Mouse (Mus musculus): ENCODE results near the gene Rnf114. TPM values are rescaled to one million over a fixed set of nuclear protein-coding genes. Genes with fewer than 3 reads are reported as not detected.

The Rnf114 gene
- polyA plus RNA-seq, 1 experiment from 2014 or later, result 130 TPM

DNA sequence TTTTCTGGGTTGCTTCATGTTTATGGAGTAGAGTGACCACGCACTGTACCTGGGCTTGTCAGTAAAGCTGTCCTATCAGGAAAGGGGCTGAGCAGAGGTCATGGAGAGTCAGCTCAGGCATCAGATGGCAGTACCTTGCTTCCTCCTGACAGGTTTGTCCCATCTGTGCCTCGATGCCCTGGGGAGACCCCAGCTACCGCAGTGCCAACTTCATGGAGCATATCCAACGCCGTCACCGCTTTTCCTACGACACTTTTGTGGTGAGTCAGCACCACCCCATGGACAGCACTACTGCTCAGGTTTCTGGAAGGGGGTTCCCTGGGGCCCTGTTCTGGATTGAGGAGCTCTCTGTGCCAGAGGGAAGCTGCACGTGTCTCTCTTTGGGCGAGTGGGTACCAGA lies 19.9 kb downstream of the Rnf114 start:
- Histone ChIP-seq H3K36me3 (peaks cover 96% of the 10 kb centered on the region), H3K27me3 (replicated peaks) (no peaks in the 10 kb centered on the region), H3K4me3 (no peak overlapping the region), H3K9me3 (no peaks in the 10 kb centered on the region), H3K27ac (no peak overlapping the region), H3K4me2 (replicated peaks) (no peak overlapping the region), H3K4me1 (no peaks in the 10 kb centered on the region), H3K9ac (no peak overlapping the region)
- WGBS, result 94% methylated on average over 9 of the region's 9 CpGs
- no peak for ATAC-seq (ENCODE audit: low FRiP score, low read depth)

DNA sequence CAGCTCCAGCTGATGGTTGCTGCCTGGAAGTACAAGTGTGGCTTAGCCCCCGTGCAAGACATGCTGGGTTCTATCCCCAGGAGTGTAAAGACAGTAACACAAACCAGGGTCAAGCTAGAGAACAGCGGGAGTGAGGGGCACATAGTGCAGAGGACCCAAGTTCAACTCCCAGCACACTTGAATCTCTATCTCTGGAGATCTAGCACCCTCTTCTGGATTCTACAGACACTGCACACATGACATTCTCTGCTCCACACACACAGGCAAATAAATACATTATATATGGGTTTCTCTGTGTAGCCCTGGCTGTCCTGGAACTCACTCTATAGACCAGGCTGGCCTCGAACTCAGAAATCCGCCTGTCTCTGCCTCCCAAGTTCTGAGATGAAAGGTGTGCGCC lies 20.5 kb downstream of the Rnf114 start:
- H3K27me3 ChIP-seq (replicated peaks), result no peaks in the 10 kb centered on the region
- H3K4me2 ChIP-seq (replicated peaks), result no peak overlapping the region
- H3K9me3 ChIP-seq, result no peaks in the 10 kb centered on the region
- no peak overlapping the region for H3K4me3 ChIP-seq
- 93% methylated on average over 5 of the region's 5 CpGs for WGBS
- H3K9ac ChIP-seq, result no peak overlapping the region
- peaks cover 96% of the 10 kb centered on the region for H3K36me3 ChIP-seq
- H3K27ac ChIP-seq, result no peak overlapping the region
- H3K4me1 ChIP-seq, result no peaks in the 10 kb centered on the region
- no peak for ATAC-seq (ENCODE audit: low FRiP score, low read depth)

DNA sequence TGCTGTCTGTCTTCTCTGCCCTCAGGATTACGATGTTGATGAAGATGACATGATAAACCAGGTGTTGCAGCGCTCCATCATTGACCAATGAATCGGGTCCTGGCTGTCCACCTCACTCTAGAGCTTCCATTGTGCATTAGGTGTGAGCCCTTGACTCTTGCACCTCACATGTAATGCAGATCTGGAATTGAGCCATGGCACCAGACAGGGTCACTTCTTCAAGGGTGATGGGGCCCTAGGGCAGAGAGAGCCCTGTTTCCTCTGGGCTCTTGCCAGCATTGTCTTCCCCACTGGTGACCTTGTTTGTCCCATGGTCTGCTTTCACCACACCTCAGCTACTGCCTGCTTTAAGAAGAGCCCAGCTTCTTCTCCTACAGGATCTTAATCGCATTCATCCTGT lies 22.2 kb downstream of the Rnf114 start:
- 95% methylated on average over 4 of the region's 4 CpGs for WGBS
- no peaks in the 10 kb centered on the region for H3K27me3 ChIP-seq (replicated peaks)
- no peaks in the 10 kb centered on the region for H3K4me1 ChIP-seq
- no peak overlapping the region for H3K27ac ChIP-seq
- H3K9ac ChIP-seq, result no peak overlapping the region
- ATAC-seq (ENCODE audit: low FRiP score, low read depth), result no peak
- no peak overlapping the region for H3K4me3 ChIP-seq
- no peak overlapping the region for H3K4me2 ChIP-seq (replicated peaks)
- no peaks in the 10 kb centered on the region for H3K9me3 ChIP-seq
- peaks cover 92% of the 10 kb centered on the region for H3K36me3 ChIP-seq

DNA sequence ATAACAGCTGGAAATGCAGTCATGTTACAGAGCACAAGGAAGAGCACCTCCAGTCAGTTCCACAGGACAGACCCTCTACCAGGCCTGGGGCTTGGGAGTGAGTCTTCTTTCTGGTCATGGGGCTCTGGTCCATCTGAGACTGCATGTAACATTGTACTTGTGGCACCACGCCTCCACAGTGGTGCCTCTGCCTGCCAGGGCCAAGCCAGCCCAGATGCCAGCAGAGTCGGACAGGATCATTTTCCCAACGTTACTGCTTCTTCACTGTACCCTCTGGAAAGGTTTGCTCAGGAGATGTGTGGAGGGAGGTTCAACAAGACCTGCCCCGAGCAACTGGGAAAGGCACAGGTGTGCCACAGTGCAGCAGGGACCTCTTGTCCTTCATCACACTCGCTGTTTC lies 23.2 kb downstream of the Rnf114 start:
- no peaks in the 10 kb centered on the region for H3K27me3 ChIP-seq (replicated peaks)
- no peak overlapping the region for H3K9ac ChIP-seq
- H3K36me3 ChIP-seq, result peaks cover 90% of the 10 kb centered on the region
- H3K4me3 ChIP-seq, result no peak overlapping the region
- H3K4me1 ChIP-seq, result no peaks in the 10 kb centered on the region
- WGBS, result 90% methylated on average over 5 of the region's 5 CpGs
- no peak overlapping the region for H3K4me2 ChIP-seq (replicated peaks)
- no peak for ATAC-seq (ENCODE audit: low FRiP score, low read depth)
- H3K27ac ChIP-seq, result no peak overlapping the region
- no peaks in the 10 kb centered on the region for H3K9me3 ChIP-seq

DNA sequence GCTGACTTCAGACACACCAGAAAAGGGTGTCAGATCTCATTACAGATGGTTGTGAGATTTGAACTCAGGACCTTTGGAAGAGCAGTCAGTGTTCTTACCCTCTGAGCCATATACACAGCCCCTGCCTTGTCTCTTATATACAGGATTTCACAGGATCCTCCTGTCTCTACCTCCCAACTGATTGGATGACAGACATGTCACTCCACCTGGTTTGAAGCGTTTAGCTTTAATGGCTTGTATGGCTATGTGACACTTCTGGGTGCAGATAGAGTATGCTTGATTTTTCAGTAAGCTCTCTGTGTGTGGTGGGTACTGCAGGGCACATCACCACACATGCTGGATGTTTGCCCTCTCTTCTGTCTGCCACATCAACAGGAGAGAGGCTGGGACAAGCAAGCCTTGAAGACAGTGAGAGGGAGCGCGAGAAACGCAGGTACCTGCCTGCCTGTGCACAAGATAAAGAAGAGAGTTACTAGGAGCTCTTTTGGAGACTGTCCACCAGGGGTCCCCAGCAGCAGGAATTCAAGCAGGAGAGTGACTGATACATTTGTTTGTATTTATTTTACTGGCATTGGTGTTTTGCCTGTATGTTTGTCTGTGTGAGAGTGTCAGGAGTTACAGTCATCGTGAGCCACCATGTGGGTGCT lies 27.3 kb downstream of the Rnf114 start:
- no peaks in the 10 kb centered on the region for H3K27me3 ChIP-seq (replicated peaks)
- WGBS, result 82% methylated on average over 5 of the region's 5 CpGs
- ATAC-seq (ENCODE audit: low FRiP score, low read depth), result no peak

DNA sequence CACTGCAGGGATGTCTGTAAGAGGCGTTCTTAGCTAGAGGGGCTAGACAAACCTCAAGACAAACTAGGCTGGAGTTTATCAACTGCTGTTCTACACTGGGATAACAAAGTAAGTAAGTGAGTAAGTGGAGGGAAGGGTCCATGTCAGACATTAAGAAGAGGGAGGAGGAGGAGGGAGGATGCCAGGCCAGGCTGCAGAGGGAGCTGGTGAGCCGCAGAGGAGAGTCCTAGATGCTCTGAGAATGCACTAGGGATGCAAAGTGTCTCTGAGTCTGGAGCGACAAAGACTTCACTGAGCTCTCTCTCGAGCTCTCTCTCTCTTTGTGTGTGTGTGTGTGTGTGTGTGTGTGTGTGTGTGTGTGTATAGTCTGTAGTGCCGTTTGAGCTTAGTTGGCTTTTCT lies 35.8 kb downstream of the Rnf114 start:
- 12% methylated on average over 5 of the region's 5 CpGs for WGBS
- Histone ChIP-seq H3K27me3 (replicated peaks) (no peaks in the 10 kb centered on the region), H3K4me1 (peaks cover 3% of the 10 kb centered on the region; the same call in 1 of the 2 replicates), H3K4me3 (no peak overlapping the region), H3K27ac (no peak overlapping the region), H3K9me3 (no peaks in the 10 kb centered on the region), H3K9ac (no peak overlapping the region), H3K4me2 (replicated peaks) (no peak overlapping the region), H3K36me3 (no peaks in the 10 kb centered on the region)
- ATAC-seq (ENCODE audit: low FRiP score, low read depth), result no peak

More for the DNA sequence above, 27.3 kb downstream of the Rnf114 start:
- Histone ChIP-seq H3K4me1 (no peaks in the 10 kb centered on the region), H3K27ac (no peak overlapping the region), H3K9ac (no peak overlapping the region), H3K36me3 (peaks cover 51% of the 10 kb centered on the region), H3K9me3 (no peaks in the 10 kb centered on the region), H3K4me2 (replicated peaks) (no peak overlapping the region), H3K4me3 (no peak overlapping the region)

DNA sequence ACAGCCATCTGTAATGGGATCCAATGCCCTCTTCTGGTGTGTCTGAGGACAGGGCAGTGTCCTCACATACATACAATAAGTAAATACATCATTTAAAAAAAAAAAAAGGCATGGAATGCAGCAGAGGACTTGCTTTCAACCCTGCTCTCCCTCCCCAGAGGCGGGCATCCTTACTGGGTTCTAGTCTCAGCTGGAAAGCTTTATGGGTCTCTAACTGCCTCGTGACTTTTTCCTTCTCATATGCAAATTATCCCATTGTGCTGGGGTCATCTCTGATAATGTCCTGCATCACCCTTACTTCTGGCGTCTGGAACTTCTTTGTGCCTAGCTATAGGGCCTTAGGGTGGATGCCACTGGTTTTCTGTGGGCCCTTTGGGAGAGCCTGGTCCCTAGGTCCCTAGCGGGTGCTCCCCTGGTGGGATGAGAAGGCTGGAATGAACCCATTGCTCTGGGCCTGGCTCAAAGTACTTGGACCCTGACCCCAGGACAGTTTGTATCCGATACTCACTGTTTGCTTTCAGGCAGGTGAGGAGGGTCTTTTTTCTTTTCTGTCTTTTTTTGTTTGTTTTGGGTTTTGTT lies 37.6 kb downstream of the Rnf114 start:
- H3K4me1 ChIP-seq, result peaks cover 3% of the 10 kb centered on the region; the same call in 1 of the 2 replicates
- 0 out of 2 replicates have a peak, but pooled peaks have one; percentile 21 for ATAC-seq (ENCODE audit: low FRiP score, low read depth)
- no peaks in the 10 kb centered on the region for H3K9me3 ChIP-seq
- H3K4me2 ChIP-seq (replicated peaks), result no peak overlapping the region
- no peak overlapping the region for H3K9ac ChIP-seq
- H3K36me3 ChIP-seq, result no peaks in the 10 kb centered on the region
- H3K27ac ChIP-seq, result no peak overlapping the region
- WGBS, result 15% methylated on average over 5 of the region's 5 CpGs
- H3K27me3 ChIP-seq (replicated peaks), result no peaks in the 10 kb centered on the region; the same call in 1 of the 2 replicates
- no peak overlapping the region for H3K4me3 ChIP-seq

DNA sequence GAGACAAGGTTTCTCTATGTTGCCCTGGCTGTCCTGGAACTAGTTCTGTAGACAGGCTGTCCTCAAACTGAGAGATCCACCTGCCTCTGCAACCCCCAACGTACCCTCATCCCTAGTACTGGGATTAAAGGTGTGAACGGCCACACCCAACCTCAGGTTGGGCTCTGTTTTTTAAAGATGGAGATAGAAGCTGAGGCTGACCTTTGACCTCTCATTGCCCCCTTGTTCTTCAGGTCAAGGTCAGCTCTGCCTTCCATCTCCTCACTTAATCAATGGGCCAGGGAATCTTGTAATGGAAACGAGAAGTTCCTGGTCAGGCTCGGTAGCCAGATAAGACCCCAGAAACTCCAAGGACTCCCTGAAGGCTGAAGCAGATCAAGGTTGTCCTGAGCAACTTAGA lies 38.1 kb downstream of the Rnf114 start:
- Histone ChIP-seq H3K4me2 (replicated peaks) (no peak overlapping the region), H3K27ac (no peak overlapping the region)

DNA sequence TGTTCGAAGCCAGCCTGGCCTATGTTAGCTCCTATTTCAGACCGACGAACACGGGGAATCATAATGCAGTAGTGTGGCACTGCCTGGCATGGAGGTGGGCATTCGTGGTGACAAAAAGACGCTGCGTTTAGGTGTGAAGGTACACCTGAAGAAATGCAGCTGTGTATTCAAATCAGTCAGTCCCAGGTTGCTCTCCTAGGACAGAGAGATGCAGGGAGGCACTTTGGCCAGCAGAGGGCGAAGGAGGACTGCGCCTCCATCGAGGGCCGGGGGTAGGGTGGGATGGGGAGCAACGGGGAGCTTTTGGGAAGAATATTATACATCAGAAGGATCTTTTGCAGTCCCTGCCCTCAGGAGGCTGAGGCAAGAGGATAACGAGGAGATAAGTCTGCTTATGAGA lies 39.7 kb downstream of the Rnf114 start:
- WGBS, result 21% methylated on average over 13 of the region's 13 CpGs
- Histone ChIP-seq H3K36me3 (no peaks in the 10 kb centered on the region), H3K4me1 (peaks cover 4% of the 10 kb centered on the region; the same call in 1 of the 2 replicates), H3K9me3 (no peaks in the 10 kb centered on the region), H3K9ac (no peak overlapping the region), H3K27ac (no peak overlapping the region), H3K4me3 (no peak overlapping the region), H3K27me3 (replicated peaks) (peaks cover 17% of the 10 kb centered on the region), H3K4me2 (replicated peaks) (no peak overlapping the region)
- no peak for ATAC-seq (ENCODE audit: low FRiP score, low read depth)

More for the DNA sequence above, 38.1 kb downstream of the Rnf114 start:
- Histone ChIP-seq H3K4me3 (no peak overlapping the region), H3K9me3 (no peaks in the 10 kb centered on the region), H3K27me3 (replicated peaks) (peaks cover 1% of the 10 kb centered on the region; the same call in 1 of the 2 replicates), H3K36me3 (no peaks in the 10 kb centered on the region), H3K9ac (no peak overlapping the region), H3K4me1 (peaks cover 3% of the 10 kb centered on the region; the same call in 1 of the 2 replicates)
- ATAC-seq (ENCODE audit: low FRiP score, low read depth), result no peak
- 73% methylated on average over 4 of the region's 4 CpGs for WGBS

DNA sequence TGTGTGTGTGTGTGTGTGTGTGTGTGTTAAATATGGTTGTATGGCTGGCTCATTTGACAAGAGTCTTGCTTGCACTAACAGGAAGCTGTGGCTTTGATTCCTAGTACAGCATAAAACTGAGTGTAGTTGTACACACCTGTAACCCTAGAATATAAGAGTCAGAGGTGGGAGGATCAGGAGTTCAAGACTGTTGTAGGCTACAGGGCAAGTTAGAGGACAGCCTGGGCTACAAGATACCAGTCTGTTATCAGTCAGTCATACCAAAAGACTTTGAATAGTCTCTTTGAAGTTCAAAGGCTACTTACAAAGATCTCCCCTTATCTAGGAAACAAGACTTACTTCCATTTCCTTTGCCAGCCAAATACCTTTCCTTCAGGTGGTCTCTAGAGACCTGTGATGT lies 41.4 kb downstream of the Rnf114 start:
- no peak for ATAC-seq (ENCODE audit: low FRiP score, low read depth)
- H3K36me3 ChIP-seq, result no peaks in the 10 kb centered on the region
- H3K4me3 ChIP-seq, result no peak overlapping the region
- no peak overlapping the region for H3K4me2 ChIP-seq (replicated peaks)
- H3K9ac ChIP-seq, result no peak overlapping the region
- H3K4me1 ChIP-seq, result peaks cover 19% of the 10 kb centered on the region
- no peaks in the 10 kb centered on the region for H3K9me3 ChIP-seq
- peaks cover 29% of the 10 kb centered on the region for H3K27me3 ChIP-seq (replicated peaks)
- H3K27ac ChIP-seq, result no peak overlapping the region

DNA sequence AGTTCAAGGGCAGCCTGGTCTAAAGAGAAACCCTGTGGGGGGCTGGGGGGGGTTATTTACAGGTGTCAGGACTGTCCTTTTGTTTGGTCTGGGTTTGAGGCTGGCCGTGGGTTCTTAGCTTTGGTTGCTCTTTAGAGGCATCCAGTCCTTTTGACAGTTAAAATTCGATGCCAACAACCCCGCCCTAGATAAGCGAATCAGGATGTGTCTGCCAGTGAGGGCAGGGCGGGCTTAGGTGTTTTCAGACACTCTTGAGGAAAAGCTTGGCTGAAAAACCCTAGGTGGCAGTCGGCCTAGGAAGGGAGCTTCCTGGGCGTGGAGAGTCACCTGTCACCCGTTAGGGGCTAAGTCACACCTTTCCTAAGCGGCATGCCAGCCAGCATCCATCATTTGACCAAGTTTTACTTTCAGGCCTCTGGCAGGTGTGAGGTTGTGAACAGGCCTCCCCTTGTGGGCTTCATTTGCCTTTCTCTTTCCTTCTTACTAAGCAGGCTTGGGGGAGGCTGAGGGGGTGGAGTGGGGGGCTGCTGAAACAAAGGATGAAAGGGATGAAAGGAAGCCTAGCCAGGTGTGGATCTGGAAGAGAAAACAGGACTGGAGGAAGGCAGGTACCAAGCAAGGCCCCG lies 44.0 kb downstream of the Rnf114 start:
- no peak for ATAC-seq (ENCODE audit: low FRiP score, low read depth)
- Histone ChIP-seq H3K4me1 (peaks cover 33% of the 10 kb centered on the region), H3K9ac (no peak overlapping the region), H3K27me3 (replicated peaks) (peaks cover 40% of the 10 kb centered on the region), H3K9me3 (no peaks in the 10 kb centered on the region), H3K36me3 (no peaks in the 10 kb centered on the region), H3K27ac (no peak overlapping the region), H3K4me3 (no peak overlapping the region), H3K4me2 (replicated peaks) (no peak overlapping the region)
- 48% methylated on average over 10 of the region's 10 CpGs for WGBS

DNA sequence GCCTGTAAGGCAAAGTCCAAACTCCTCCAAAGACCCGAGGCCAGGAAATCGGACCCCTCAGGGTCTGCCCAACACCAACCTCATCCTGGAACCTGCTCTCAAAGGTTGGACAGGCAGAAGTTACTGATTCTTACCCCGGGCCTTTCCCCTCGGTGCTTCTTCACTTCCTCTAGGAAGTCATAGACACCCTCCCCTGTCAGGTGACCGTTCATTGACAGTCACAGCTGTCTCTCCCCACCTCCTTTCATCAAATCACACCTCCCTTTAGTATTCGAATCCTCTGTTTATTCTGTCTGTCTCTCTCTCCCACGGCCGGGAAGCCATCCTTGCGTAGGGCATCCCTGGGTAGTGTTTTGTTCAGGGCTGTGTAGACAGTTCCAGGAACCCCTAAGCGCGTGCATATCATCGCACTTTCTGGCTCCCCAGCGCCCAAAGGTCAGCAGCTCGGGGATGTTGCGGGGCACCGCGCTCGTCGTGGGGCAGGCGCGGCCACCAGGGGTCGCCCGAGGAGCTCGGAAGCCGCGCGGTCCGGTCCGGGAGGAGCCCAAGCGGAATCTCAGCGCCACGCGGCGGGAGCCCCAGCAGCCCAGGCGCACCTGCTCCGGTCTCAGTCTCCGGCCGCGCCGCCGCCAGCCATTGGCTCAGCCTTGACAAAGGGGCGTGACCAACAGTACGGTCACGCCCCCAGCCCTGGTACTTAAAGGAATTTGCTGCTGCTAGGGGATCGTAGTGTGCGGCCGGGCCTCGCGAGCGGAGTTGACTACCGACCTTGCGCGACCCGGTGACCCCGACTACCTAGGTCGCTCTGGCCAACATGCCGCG lies 45.2 kb downstream of the Rnf114 start, which contains the start of gene Snai1:
Gene Snai1 (plus strand): TSS at position 720 of the 822 bp plus-strand sequence.
- ATAC-seq (ENCODE audit: low FRiP score, low read depth), result peak; percentile 88
- H3K4me3 ChIP-seq, result peak within 1 kb of the TSS; percentile 50
- peak within 1 kb of the TSS; percentile 87 for H3K4me2 ChIP-seq (replicated peaks)
- H3K27me3 ChIP-seq (replicated peaks), result peaks cover 40% of the 10 kb centered on the region
- H3K9ac ChIP-seq, result peak within 1 kb of the TSS; percentile 51
- no peaks in the 10 kb centered on the region for H3K36me3 ChIP-seq
- 1% methylated on average over 58 of the region's 58 CpGs for WGBS
- no peaks in the 10 kb centered on the region for H3K9me3 ChIP-seq
- no peak within 1 kb of the TSS for H3K27ac ChIP-seq
- peaks cover 43% of the 10 kb centered on the region for H3K4me1 ChIP-seq
